Mouse (Mus musculus) heart, adult 2 months (tissue): Measurements from ENCODE around the gene Prkcz. TPM values are rescaled to one million over a fixed set of nuclear protein-coding genes. Genes with fewer than 3 reads are reported as not detected.

ENCODE experiments used
- DNase-seq, 2 experiments: peaks; one replicate each; pipeline ENCODE4 v3.0.0; 2021
- H3K27ac ChIP-seq: fragments of 200-600 bp; 2 replicates; pipeline ENCODE4 v1.8.1; 2022
- H3K27me3 ChIP-seq: fragments of 200-500 bp; 2 replicates; pipeline ENCODE4 v1.6.1; 2012; ENCODE audit warnings: mild to moderate bottlenecking, low read length, inconsistent platforms, mixed read lengths; ENCODE audit not compliant: control insufficient read depth, insufficient read depth
- H3K36me3 ChIP-seq: fragments of 200-500 bp; 2 replicates; pipeline ENCODE4 v1.6.1; 2012; ENCODE audit warnings: low read length, inconsistent platforms; ENCODE audit not compliant: control insufficient read depth, insufficient read depth
- H3K4me1 ChIP-seq: fragments of 200-500 bp; 2 replicates; pipeline ENCODE4 v1.6.1; 2011; ENCODE audit warnings: low read length; ENCODE audit not compliant: control insufficient read depth, insufficient read depth
- H3K4me3 ChIP-seq: fragments of 200-600 bp; 2 replicates; pipeline ENCODE4 v1.8.1; 2022
- H3K79me2 ChIP-seq: fragments of 200-500 bp; replicated peaks from 2 replicates; pipeline ENCODE4 v1.6.1; 2012; ENCODE audit warnings: mild to moderate bottlenecking, inconsistent platforms, low read length, moderate library complexity, mixed read lengths; ENCODE audit not compliant: control insufficient read depth, insufficient read depth
- H3K9ac ChIP-seq: fragments of 200-500 bp; 2 replicates; pipeline ENCODE4 v1.6.1; 2012; ENCODE audit warnings: low read depth, mild to moderate bottlenecking, control low read depth, inconsistent platforms, low read length, mixed read lengths
- CTCF ChIP-seq: fragments of 200-600 bp; IDR thresholded peaks from 2 replicates; pipeline ENCODE4 v1.8.1; 2022; ENCODE audit warnings: antibody characterized with exemption, mild to moderate bottlenecking, moderate library complexity
- EP300 ChIP-seq: fragments of 200-500 bp; IDR thresholded peaks from 2 replicates; pipeline ENCODE4 v1.6.1; 2011; ENCODE audit warnings: low read depth, low read length, control low read depth; ENCODE audit not compliant: insufficient read depth
- POLR2A ChIP-seq: fragments of 200-500 bp; IDR thresholded peaks from 2 replicates; pipeline ENCODE4 v1.6.1; 2011; ENCODE audit warnings: mild to moderate bottlenecking, low read depth, low read length, control low read depth; ENCODE audit not compliant: insufficient read depth
- WGBS: fragments of 180-500 bp; shearing (Covaris S2); methylation state at CpG from one replicate; pipeline ENCODE4 v1.1.7; 2018; 5-methylcytosine and 5-hydroxymethylcytosine counted together
- intact Hi-C: fragments of 180-260 bp; cut with DNase I; formaldehyde crosslinking; loops from one replicate; pipeline ENCODE4 v1.15.1; 2025
- polyA plus RNA-seq: library from polyadenylated mRNA; depleted of rRNA; stranded (reverse); fragments of >200 nt; gene quantifications from 2 replicates; pipeline ENCODE4 v1.2.3, GENCODE M21; 2012
- total RNA-seq, 2 experiments: library from RNA; stranded (reverse); gene quantifications; 2 replicates each; pipeline ENCODE4 v1.2.3; 2021

Prkcz gene
- total and polyA plus RNA-seq, 3 experiments = 1.5 to 2.6 (median 2.3) TPM

DNA sequence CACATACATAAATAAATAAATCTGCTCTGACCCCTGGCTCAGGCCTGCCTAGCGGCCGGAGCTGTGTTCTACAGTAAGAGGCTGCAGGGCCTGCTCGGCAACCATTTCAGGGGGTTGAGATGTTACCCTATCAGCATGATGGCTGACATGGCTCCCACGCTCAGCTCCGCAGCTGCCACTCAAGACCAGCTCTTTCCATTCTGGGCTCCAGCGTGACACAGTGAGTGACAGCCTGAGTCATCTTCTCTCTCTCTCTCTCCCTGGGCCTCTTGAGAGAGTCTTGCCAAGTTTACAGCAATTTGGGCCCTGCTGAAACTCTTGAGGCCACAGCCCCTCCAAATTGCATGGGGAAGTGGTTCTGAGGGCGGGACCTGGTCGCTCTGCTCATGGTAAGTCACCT, 79.5 kb downstream of the Prkcz start:
- 91% methylated on average over 8 of the region's 8 CpGs for WGBS
- Histone ChIP-seq H3K4me3 (no peak overlapping the region), H3K4me1 (peaks cover 5% of the 10 kb centered on the region), H3K27ac (no peak overlapping the region), H3K27me3 (no peaks in the 10 kb centered on the region), H3K36me3 (no peaks in the 10 kb centered on the region), H3K9ac (no peak overlapping the region), H3K79me2 (no peaks in the 10 kb centered on the region)
- DNase-seq = no peak
- intact Hi-C loops = no loop called here
- TF ChIP-seq CTCF (no peak), EP300 (no peak), POLR2A (no peak)

DNA sequence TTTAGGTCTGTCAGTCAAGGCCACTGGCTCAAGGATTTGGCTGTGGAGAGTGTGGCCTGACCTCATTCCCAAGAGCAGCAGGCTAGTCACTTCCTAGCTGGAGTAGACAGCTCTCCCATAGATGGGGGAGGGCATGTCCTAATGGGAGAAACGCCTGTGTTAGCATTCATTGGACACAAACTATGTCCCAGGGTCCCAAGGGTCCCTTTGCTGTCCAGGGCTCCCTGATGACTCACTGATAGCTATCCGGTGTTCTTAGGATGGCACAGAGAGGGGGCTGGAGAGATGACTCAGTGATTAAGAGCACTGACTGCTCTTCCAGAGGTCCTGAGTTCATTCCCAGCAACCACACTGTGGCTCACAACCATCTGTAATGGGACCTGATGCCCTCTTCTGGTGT, 79.9 kb downstream of the Prkcz start:
- Histone ChIP-seq H3K79me2 (no peaks in the 10 kb centered on the region), H3K4me1 (peaks cover 5% of the 10 kb centered on the region), H3K27me3 (no peaks in the 10 kb centered on the region), H3K36me3 (no peaks in the 10 kb centered on the region), H3K9ac (no peak overlapping the region), H3K27ac (no peak overlapping the region), H3K4me3 (no peak overlapping the region)
- TF ChIP-seq CTCF (no peak), EP300 (no peak), POLR2A (no peak)
- 53% methylated on average over 2 of the region's 2 CpGs for WGBS
- DNase-seq = no peak
- intact Hi-C loops = no loop called here

DNA sequence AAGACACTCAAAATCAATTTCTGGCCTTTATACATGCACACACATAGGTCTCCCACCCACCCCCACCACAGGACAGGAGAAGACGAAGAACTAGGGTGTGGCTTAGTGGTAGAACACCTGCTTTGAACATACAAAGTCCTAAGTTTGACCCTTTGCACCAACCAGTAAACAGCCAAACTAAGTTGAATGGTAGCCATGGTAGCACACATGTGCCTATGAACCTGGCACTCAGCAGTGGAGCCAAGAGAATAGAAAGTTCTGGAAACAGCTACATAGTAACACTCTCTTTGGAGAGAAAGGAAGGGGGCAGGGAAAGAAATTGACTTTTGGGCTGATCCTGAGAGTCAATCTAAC, 80.4 kb downstream of the Prkcz start:
- no peak overlapping the region for H3K27ac ChIP-seq
- intact Hi-C loops = no loop called here
- H3K9ac ChIP-seq = no peak overlapping the region
- no peaks in the 10 kb centered on the region for H3K27me3 ChIP-seq
- no peak for TF ChIP-seq POLR2A
- no peak for TF ChIP-seq CTCF
- TF ChIP-seq EP300 = no peak
- H3K4me3 ChIP-seq = no peak overlapping the region
- H3K4me1 ChIP-seq = peaks cover 5% of the 10 kb centered on the region
- H3K36me3 ChIP-seq = no peaks in the 10 kb centered on the region
- WGBS = 80% methylated on average over 1 of the region's 1 CpGs
- DNase-seq = no peak
- no peaks in the 10 kb centered on the region for H3K79me2 ChIP-seq

DNA sequence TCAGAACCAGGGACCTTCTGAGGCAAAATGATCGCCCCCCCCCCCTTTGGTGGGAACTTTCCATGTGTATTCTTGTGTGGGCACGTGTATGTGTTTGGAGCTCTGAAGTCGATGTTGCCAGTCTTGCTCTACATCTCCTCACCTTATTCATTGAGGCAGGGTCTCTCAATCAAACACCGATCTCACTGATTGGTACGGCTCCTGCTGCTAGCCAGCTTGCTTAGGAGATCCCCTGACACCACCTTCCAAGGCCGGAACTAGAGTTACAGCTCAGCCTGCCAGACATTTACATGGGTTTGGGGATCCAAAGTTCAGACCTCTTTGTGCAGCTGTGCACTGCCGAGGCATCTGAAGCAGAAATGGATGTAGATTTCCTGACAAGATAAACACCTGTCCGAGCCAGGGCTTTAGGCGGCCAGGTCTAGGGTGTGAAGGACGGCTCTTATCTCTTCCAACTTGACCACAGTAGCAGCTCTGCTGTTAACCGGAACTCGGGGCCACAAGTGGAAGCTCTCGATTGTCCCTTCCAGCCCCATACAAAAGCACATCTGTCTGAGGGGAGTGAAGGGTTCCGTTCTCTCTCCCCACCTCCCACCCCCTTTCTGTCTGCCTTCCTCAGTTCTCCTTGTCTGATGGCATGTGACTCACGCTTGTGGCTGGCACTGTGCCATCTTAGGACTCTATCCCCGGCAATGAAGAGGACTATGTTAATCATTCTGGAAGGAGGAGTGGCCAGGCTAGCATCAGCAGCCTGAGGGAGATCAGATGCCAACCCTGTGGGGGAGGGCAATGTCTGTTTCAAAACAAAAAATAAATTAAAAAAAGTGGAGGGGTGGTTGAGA, 81.0 kb downstream of the Prkcz start:
- H3K27ac ChIP-seq = no peak overlapping the region
- intact Hi-C loops = no loop called here
- peaks cover 5% of the 10 kb centered on the region for H3K4me1 ChIP-seq
- TF ChIP-seq POLR2A (no peak), CTCF (no peak), EP300 (no peak)
- no peaks in the 10 kb centered on the region for H3K79me2 ChIP-seq
- DNase-seq = no peak
- H3K36me3 ChIP-seq = no peaks in the 10 kb centered on the region
- 42% methylated on average over 16 of the region's 16 CpGs for WGBS
- no peak overlapping the region for H3K9ac ChIP-seq
- no peak overlapping the region for H3K4me3 ChIP-seq
- H3K27me3 ChIP-seq = no peaks in the 10 kb centered on the region

DNA sequence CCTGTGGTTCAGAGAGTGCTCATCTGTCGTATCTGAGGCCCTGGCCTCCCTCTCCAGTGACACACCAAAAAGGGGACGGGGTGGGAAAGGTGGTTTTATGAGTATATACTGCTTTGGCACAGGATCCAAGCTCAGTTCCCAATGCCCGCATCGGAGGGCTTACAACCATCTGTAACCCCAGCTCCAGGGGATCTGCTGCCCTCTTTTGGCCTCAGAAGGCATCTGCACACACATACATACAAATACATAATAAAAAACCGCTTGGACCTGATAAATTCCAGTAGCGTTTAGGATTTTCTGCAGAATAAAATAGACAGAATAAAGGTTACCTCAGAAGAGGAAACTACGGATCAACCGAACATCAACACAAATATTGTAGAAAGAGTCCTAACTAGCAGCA, 82.1 kb downstream of the Prkcz start:
- H3K9ac ChIP-seq = no peak overlapping the region
- WGBS = 83% methylated on average over 8 of the region's 8 CpGs
- intact Hi-C loops = no loop called here
- peaks cover 5% of the 10 kb centered on the region for H3K4me1 ChIP-seq
- TF ChIP-seq CTCF (0 out of 2 replicates have a peak, but pooled peaks have one; percentile 7), POLR2A (no peak)
- H3K27me3 ChIP-seq = no peaks in the 10 kb centered on the region
- DNase-seq = no peak
- no peak overlapping the region for H3K4me3 ChIP-seq
- no peaks in the 10 kb centered on the region for H3K36me3 ChIP-seq
- no peaks in the 10 kb centered on the region for H3K79me2 ChIP-seq
- H3K27ac ChIP-seq = no peak overlapping the region

DNA sequence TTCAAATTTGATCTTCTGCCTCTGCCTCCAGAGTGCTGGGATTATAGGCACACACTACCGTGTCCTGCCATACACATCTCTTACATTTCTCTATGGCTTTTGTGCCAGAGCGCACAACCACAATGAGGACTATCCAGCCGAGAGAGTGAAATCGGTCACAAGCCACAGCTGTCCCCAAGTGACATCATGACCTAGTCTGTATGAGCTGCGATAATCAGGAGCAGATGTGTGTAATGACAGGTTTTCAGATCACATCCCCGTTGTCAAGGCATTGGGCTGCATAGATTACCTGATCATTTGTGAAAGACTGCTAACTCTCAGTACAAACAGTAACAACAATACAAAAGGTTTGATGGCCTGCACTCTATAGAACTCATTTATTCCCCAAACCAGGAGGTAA, 83.2 kb downstream of the Prkcz start:
- no peak for DNase-seq
- intact Hi-C loops = no loop called here
- Histone ChIP-seq H3K9ac (no peak overlapping the region), H3K4me3 (no peak overlapping the region), H3K36me3 (no peaks in the 10 kb centered on the region), H3K27me3 (no peaks in the 10 kb centered on the region), H3K27ac (no peak overlapping the region), H3K79me2 (no peaks in the 10 kb centered on the region), H3K4me1 (peaks cover 4% of the 10 kb centered on the region)
- TF ChIP-seq EP300 (no peak), POLR2A (no peak), CTCF (no peak)
- WGBS = 76% methylated on average over 6 of the region's 6 CpGs
